14 mouse cellular contexts compared by ENCODE assay signal in the genomic region with DNA sequence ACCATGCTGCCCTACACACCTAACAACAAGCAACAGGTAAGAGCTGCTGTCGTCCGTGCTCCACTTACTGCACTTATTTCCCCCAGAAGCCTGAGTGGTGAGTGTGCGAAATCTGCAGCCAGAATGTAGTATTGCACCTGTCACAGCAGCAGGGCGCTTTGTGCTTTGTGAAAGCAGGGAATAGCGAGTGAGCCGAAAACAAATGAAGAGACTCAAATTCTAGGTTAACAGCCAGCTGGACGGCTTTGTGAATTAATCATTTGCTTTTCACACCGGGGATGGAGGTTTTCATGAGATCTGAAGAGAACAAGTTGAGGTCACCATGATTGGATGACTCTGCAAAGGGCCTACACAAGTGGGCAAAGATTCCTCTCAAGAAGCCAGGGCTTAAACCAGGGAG.
DNase-seq lines count a peak whose midpoint lies in the region; TF ChIP-seq lines count a peak whose summit lies in the region.
"Had no signal": no experiment of that assay in that cellular context is flagged by ENCODE, and none has a peak within 500 bp of the region (broad histone marks: within the 10 kb centered on the region; RNA-seq: fewer than 3 reads in every experiment).

No protein-coding gene starts in this region.

- H3K4me1 ChIP-seq in cerebellum, adult 2 months (ENCODE audit: control insufficient read depth, insufficient read depth, low read length), result peaks cover 30% of the 10 kb centered on the region
- peaks cover 13% of the 10 kb centered on the region for H3K4me1 ChIP-seq in olfactory bulb, adult 2 months (ENCODE audit: control insufficient read depth, insufficient read depth, low read length)
- H3K4me1 ChIP-seq: hindbrain, embryonic 10.5 days; liver, embryonic 15.5 days had no signal

- 14% methylated on average over 8 of the region's 8 CpGs for WGBS in cerebellum, adult 2 months
- WGBS in olfactory bulb, adult 2 months, result 28% methylated on average over 8 of the region's 8 CpGs

- TF ChIP-seq POLR2A in cerebellum, adult 2 months (IDR thresholded peaks at IDR 0.05; ENCODE audit: borderline replicate concordance, insufficient read depth, low read length), result no peak
- TF ChIP-seq POLR2A in olfactory bulb, adult 2 months (IDR thresholded peaks at IDR 0.05; ENCODE audit: insufficient read depth, low read depth, low read length), result no peak

- H3K4me3 ChIP-seq in cerebellum, adult 2 months (replicated peaks; ENCODE audit: insufficient read depth, low read depth, low read length), result no peak overlapping the region
- H3K4me3 ChIP-seq in olfactory bulb, adult 2 months (ENCODE audit: insufficient read depth, low read depth, low read length), result no peak overlapping the region
- H3K4me3 ChIP-seq: erythroblast, embryonic 14.5 days; heart, adult 2 months; hindbrain, embryonic 10.5 days; liver, embryonic 15.5 days had no signal

- DNase-seq in kidney, adult 11 months, result peak; percentile 39
- no peak for DNase-seq in kidney, postnatal 10 days
- DNase-seq in layer of hippocampus, postnatal 14 days (ENCODE audit: low spot score in 2 of 2), result peak; percentile 45 to 53
- no peak for DNase-seq in layer of hippocampus, postnatal 36 days
- peak; percentile 78 to 91 for DNase-seq in cerebellum, adult 2 months
- DNase-seq in urinary bladder, adult 18-20 months (ENCODE audit: low spot score in 2 of 2), result no peak
- DNase-seq: adrenal gland, postnatal 36 days; gastrocnemius, postnatal 10 days; heart, adult 2 months; lung, postnatal 10 days had no signal

- H3K27me3 ChIP-seq in cerebellum, adult 2 months (ENCODE audit: control insufficient read depth, insufficient read depth, low read length), result no peaks in the 10 kb centered on the region
- H3K27me3 ChIP-seq: liver, embryonic 15.5 days had no signal

- peak overlapping the region; percentile 70 for H3K27ac ChIP-seq in cerebellum, adult 2 months (ENCODE audit: insufficient read depth, low read length)
- peak overlapping the region; percentile 24 for H3K27ac ChIP-seq in olfactory bulb, adult 2 months (ENCODE audit: insufficient read depth, low read depth, low read length)
- H3K27ac ChIP-seq: heart, adult 2 months; hindbrain, embryonic 10.5 days; liver, embryonic 15.5 days had no signal

- no peak for TF ChIP-seq CTCF in cerebellum, adult 2 months (IDR thresholded peaks at IDR 0.05; ENCODE audit: borderline replicate concordance, insufficient read depth, low read depth, low read length)
- TF ChIP-seq CTCF in olfactory bulb, adult 2 months (IDR thresholded peaks at IDR 0.05; ENCODE audit: insufficient read depth, low read depth, low read length), result no peak

Comparison
In these comparisons a context has a peak if more than half of its experiments do, and no peak if none do; other contexts are left out.
1. DNase-seq: peak in kidney, adult 11 months (single experiment), layer of hippocampus, postnatal 14 days (2 of 2) and cerebellum, adult 2 months (2 of 2); none in kidney, postnatal 10 days (single experiment), layer of hippocampus, postnatal 36 days (0 of 2) and urinary bladder, adult 18-20 months (0 of 2).